Mouse (Mus musculus) brain, adult 2 months (tissue): ENCODE measurements around the gene Sec11a.
A peak's percentile ranks its signal among the peaks of the same experiment; 100 is the strongest.
"Not testable (repeated sequence)": the region's sequence is repeated elsewhere in the genome, so short reads cannot be mapped to it uniquely, and the experiment has no call there.

Experiments
- DNase-seq: peaks from one replicate; pipeline ENCODE4 v3.0.0; 2011; ENCODE audit warnings: low read depth, low spot score

Gene Sec11a

GRCm38 (mm10) chr7:80947445-80948350 lies at the start of gene Sec11a:
Gene Sec11a (minus strand): TSS chr7:80947780.
- DNase-seq = peak; percentile 98

- no peak for DNase-seq
Measured at GRCm38 (mm10) chr7:80995266-80996146, 47.9 kb upstream of the Sec11a start.

GRCm38 (mm10) chr7:80994663-80995005 lies 47.1 kb upstream of the Sec11a start:
- DNase-seq = peak; percentile 31

GRCm38 (mm10) chr7:80993834-80994662 lies 46.5 kb upstream of the Sec11a start:
- DNase-seq = peak; percentile 51

- peak; percentile 90 for DNase-seq
Measured at GRCm38 (mm10) chr7:80992980-80993833, 45.6 kb upstream of the Sec11a start, which contains the start of gene Zfp592. Gene Zfp592 (plus strand): TSS chr7:80993681.

- peak; percentile 35 for DNase-seq
Measured at GRCm38 (mm10) chr7:80992631-80992979, 45.0 kb upstream of the Sec11a start.

GRCm38 (mm10) chr7:80992063-80992462 lies 44.5 kb upstream of the Sec11a start:
- no peak for DNase-seq

GRCm38 (mm10) chr7:80991589-80991988 lies 44.0 kb upstream of the Sec11a start:
- DNase-seq = no peak

GRCm38 (mm10) chr7:80990276-80990675 lies 42.7 kb upstream of the Sec11a start:
- DNase-seq = no peak

- no peak for DNase-seq
Measured at GRCm38 (mm10) chr7:80987805-80988625, 40.4 kb upstream of the Sec11a start.

GRCm38 (mm10) chr7:80986458-80987187 lies 39.0 kb upstream of the Sec11a start:
- no peak for DNase-seq

- DNase-seq = peak; percentile 32
Measured at GRCm38 (mm10) chr7:80980566-80980965, 33.0 kb upstream of the Sec11a start.

- DNase-seq = not testable (repeated sequence)
Measured at GRCm38 (mm10) chr7:80973638-80974015, 26.0 kb upstream of the Sec11a start.

GRCm38 (mm10) chr7:80972920-80973637 lies 25.5 kb upstream of the Sec11a start:
- DNase-seq = not testable (repeated sequence)

GRCm38 (mm10) chr7:80972082-80972481 lies 24.5 kb upstream of the Sec11a start:
- no peak for DNase-seq

GRCm38 (mm10) chr7:80971419-80971818 lies 23.8 kb upstream of the Sec11a start:
- DNase-seq = no peak

- no peak for DNase-seq
Measured at GRCm38 (mm10) chr7:80970913-80971312, 23.3 kb upstream of the Sec11a start.

- no peak for DNase-seq
Measured at GRCm38 (mm10) chr7:80962799-80963198, 15.2 kb upstream of the Sec11a start.
